Mouse (Mus musculus): ENCODE data around the gene Sacm1l. TPM values are rescaled to one million over a fixed set of nuclear protein-coding genes. Genes with fewer than 3 reads are reported as not detected.

Sacm1l gene
- total RNA-seq, 2 experiments from 2014 or later = 51.0 to 58.1 TPM

GRCm38 (mm10) chr9:123539093-123539492 lies 9.5 kb downstream of the Sacm1l start:
- no peak for DNase-seq (ENCODE audit: extremely low spot score in 1 of 2, low spot score in 1 of 2)

DNA sequence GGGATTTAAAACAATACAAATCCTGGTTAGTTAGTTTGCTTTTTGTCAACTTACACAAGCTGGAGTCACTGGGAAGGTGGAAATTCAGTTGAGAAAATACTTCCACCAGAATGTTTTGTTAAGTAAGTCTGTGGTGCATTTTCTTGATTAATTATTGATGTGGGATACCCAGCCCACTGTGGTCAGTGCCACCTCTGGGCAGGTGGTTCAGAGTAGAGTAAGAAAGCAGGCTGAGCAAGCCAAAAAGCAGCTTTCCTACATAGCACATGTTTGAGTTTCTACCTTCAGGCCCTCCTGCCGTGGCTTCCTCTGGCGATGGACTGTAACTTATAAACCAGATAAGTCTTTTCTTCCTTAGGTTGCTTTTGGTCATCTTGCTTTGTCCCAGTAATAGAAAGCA lies 10.3 kb downstream of the Sacm1l start:
- DNase-seq (ENCODE audit: extremely low spot score in 1 of 2, low spot score in 1 of 2) = no peak

DNA sequence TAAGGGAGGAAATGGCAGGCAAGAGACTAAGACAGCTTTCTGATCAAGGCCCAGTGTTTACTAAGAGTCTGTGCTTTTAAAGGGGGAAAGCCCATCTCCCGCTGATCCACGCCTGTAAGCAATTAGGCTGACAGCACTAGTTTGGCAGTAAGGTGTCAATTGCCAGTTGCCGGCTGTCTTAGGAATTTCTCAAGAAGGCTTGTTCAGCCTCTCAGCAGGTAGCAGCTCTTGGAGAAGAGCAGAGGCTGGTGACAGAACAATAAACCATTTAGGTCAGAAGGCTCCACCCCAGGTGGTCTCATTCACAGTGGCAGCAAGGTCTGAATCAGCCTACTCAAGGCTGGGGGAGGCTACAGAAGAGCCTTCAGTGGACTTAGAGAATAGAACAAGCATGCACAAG lies 25.0 kb downstream of the Sacm1l start:
- no peak for DNase-seq (ENCODE audit: extremely low spot score in 1 of 2, low spot score in 1 of 2)

DNA sequence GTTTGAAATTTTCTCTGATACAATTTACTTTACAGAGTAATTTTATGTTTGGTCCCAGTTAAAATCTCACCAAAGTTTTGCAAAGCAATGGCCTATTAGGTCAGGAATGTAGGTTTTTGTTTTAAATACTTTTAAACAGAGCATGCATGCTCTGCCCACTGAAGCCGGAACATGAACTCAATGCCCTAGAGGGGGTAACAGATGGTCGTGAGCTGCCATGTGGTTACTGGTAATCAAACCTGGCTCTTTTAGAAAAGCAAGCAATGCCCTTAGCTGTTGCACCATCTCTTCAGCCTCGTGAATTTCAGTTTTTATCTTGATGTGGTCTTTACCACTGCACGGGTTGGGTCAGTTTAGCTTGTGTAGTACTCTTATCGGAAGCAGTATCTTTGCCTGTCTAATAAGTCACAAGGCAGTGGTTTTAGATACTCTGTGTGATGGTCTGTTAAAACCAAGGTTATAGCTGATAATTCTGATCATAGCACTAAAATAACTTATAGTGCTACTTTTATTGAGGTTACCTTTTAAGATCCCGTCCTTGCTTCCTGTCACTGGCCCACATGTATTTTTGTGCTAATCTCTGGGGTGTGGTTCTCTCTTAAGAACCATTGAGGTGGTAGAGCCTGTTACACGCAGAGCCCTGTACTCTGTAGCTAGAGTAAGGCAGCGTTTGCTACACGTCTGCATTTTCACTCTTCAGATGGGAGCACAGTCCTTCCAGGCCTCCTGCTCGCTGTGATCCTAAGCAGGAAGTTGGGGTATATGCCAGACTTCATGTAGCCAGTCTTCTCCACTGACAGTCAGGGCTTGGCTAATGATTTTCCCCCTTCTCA lies 48.0 kb downstream of the Sacm1l start:
- DNase-seq (ENCODE audit: extremely low spot score in 1 of 2, low spot score in 1 of 2) = no peak

DNA sequence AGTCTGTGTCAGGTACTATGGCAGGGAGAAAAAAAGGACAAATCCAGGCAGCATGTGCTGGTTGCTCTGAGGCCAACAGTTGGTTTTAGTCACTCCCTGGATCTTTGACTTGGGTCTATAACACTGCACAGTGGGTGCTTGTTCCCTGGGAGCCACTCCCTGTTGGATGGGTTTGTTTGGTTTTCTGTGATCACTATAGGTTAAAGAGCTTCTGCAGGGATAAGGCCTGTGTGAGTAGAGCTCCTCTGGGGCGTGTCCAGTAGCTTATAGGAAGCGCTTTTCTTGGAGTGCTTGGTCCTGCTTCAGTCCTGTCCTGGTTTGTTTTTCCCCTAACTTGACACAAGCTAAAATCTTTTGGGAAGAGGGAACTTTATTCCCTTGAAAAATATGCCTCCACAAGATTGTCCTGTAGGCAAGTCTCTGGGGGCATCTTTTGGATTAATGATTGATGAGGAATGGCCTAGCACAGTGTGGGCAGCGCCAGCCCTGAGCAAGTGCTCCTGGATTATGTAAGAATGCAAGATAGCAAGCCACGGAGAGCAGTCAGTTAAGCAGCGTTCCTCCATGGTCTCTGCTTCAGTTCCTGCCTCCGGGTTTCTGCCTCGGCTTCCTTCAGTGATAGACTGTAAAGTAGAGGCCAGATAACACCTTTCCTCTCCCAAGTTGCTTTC lies 59.8 kb downstream of the Sacm1l start:
- no peak for DNase-seq (ENCODE audit: extremely low spot score in 1 of 2, low spot score in 1 of 2)

DNA sequence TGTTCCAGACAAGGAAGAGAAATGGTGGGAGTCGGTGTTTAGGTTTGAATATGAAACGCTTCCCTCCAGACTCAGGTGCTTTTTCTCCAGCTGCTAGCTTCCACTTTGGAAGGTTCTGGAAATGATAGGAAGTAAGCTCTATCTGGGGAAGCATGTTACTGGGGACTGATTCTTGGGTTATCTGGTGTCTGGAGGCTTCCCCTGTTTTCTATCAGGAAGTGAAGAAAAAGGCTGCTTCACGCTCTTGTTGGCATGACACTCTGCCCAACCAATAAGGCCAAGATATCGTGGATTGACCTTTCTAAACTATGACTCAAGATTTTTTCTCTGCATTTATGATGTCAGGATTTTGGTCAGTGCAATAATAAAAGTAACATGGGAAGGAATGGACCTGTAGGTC lies 65.6 kb downstream of the Sacm1l start:
- no peak for DNase-seq (ENCODE audit: extremely low spot score in 1 of 2, low spot score in 1 of 2)

DNA sequence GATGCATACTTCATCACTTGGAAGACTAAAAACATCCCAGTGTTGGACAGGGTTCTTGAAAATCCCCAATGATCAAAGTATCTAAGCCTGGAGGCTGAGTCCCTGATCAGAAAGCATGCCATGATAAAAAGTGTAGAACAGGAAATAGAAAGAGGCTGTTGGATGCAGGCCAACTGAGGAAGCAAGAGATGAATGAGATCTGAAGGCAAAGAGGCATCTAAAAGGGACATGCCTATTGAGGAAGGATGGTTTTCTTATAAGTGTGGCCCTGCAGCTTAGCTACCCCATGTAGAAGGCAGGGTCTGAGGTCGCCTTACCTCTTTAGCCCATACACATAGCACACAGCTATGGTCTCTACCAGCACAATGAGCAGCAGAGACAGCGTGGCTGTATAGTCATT lies 67.4 kb downstream of the Sacm1l start:
- no peak for DNase-seq (ENCODE audit: extremely low spot score in 1 of 2, low spot score in 1 of 2)

GRCm38 (mm10) chr9:123597376-123597775 lies 67.8 kb downstream of the Sacm1l start:
- no peak for DNase-seq (ENCODE audit: extremely low spot score in 1 of 2, low spot score in 1 of 2)

GRCm38 (mm10) chr9:123601529-123601928 lies 72.0 kb downstream of the Sacm1l start:
- no peak for DNase-seq (ENCODE audit: extremely low spot score in 1 of 2, low spot score in 1 of 2)

DNA sequence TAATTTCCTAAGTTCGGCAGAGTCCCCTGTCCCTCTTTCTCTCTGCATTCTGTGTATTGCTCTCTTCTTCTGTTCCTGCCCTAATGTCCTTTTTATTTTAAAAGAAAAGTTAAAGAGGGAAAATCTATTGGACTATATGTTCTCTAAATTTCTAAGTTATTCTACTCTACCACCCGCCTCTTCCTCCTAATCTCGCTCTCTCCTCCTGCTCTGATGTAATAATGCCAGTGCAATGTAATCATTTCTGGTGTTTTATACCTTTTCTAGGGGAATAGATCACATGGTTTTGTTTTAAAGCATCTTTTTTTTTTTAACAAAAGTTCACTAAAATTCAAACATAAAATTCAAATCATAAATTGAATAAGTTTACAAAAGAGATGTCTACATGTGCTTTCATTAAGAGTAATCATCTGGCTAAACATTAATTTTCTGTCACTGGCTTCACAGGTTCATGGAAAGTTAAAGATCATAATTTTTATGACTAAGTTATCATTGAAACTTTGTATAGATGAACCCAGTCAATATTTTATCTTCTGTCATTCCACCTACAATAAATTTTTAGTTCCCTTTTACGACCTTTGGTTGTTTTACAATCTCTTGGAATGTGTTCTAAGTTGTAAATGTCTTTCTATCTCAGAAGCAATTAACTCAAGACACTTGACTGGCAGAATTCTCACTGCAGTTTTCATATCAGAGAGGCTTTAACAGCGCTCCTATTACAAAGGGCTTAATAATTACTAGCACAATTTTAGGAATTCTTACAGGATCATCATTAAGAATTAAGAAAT lies 90.9 kb downstream of the Sacm1l start:
- DNase-seq (ENCODE audit: extremely low spot score in 1 of 2, low spot score in 1 of 2) = no peak

DNA sequence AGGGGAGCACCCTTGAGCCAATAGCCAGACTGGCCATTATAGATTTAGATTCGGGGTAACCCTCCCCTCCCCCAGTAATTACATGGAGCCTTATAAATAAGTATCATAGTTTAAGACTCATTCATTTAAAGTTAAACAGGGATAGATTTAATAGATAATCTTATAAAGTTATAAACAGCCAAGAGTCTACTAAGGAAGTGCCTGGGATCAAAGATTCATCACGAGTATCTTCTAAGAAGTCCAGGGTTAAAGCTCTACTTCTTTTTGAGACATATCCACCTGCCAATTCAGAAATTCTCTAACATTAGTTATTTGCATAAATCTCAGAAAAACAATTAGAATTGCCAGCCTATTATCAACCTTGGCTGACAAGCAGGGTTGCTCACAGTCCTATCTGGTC lies 95.2 kb downstream of the Sacm1l start:
- DNase-seq (ENCODE audit: extremely low spot score in 1 of 2, low spot score in 1 of 2) = no peak

GRCm38 (mm10) chr9:123625821-123626220 lies 96.3 kb downstream of the Sacm1l start:
- no peak for DNase-seq (ENCODE audit: extremely low spot score in 1 of 2, low spot score in 1 of 2)

DNA sequence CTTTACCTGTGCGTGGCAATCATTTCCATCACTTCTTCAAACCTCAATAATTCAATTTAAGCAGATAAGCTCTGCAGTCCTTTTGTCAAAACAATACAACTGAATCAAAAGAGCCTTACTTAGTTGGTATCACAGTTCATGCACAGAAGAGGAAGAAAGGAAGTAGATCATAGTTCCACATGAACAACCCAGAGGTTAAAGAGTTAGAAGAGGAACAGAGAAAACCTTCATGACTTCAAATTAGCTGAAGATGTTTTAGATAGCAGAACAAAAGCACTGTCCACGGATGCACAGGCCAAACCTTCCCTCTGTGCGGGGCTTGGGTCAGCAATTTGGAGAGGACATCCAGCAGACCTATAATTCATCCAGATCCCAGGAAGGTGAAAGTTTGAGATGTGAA lies 102.1 kb downstream of the Sacm1l start:
- no peak for DNase-seq (ENCODE audit: extremely low spot score in 1 of 2, low spot score in 1 of 2)

DNA sequence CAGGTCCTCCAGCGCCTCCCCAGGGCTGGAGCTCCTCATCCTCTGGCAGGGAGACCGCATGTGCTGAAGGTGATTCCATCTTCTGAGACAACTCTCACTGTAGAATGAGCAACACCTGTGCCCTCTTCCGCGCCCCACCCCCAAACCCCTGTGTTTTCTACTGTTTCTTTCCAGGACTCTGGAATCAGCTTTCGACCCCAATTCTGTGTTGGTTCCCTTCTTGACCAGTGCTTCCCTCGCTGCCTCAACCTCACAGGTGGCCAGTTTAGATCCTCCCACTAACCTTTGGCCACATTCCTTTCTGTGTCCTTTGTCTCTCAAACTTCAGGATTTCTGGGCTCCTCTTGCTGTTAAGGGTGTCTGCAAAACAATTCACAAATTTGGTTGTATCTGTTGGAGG lies 102.7 kb downstream of the Sacm1l start, which contains the start of gene Slc6a20b:
Slc6a20b (minus strand) TSS at position 285 of the 400 bp plus-strand sequence.
- DNase-seq (ENCODE audit: extremely low spot score in 1 of 2, low spot score in 1 of 2) = no peak

- DNase-seq (ENCODE audit: extremely low spot score in 1 of 2, low spot score in 1 of 2) = no peak
Observed at GRCm38 (mm10) chr9:123632993-123633392, 103.4 kb downstream of the Sacm1l start.

GRCm38 (mm10) chr9:123636771-123637170 lies 107.2 kb downstream of the Sacm1l start:
- no peak for DNase-seq (ENCODE audit: extremely low spot score in 1 of 2, low spot score in 1 of 2)

GRCm38 (mm10) chr9:123638231-123638630 lies 108.7 kb downstream of the Sacm1l start:
- no peak for DNase-seq (ENCODE audit: extremely low spot score in 1 of 2, low spot score in 1 of 2)

DNA sequence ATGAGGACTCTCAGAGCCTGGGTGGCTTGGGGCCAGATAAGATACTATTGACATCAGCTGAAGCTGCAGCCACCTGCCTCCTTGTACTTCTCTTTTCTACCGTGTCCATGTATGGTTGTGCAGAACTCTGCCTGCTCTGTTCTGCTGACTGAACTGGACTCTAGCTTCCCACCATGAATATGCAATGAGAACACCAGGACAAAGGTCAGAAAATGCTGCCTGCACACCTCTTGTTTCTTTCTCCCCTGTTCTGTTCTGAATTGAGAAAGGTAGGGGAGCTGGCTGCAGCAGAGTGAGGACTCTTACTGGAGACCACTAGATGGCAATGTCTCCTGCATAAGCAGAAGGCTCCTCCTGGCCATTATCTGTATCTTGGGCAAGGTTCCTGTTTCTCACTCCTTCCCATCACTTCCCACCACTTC lies 109.1 kb downstream of the Sacm1l start:
- DNase-seq (ENCODE audit: extremely low spot score in 1 of 2, low spot score in 1 of 2) = no peak

DNA sequence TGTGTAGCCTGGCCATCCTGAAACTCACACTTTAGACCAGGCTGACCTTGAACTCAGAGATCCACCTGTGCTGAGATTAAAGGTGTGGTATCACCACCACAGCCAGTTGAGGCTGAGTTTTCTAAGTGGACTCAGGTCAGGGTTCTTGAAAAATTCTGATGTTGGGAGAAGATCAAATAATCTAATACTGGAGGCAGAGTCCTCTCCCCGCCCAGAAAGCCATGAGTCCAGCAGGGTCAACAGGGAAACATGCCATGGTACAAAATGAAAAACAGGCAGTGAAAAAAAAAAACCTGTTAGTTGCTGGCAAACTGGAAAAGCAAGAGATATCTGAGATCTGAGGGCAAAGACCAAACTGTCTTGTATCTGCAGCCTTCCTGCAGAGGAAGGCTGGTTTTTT lies 110.5 kb downstream of the Sacm1l start:
- DNase-seq (ENCODE audit: extremely low spot score in 1 of 2, low spot score in 1 of 2) = no peak

Data from layer of hippocampus, postnatal 25 days (tissue).